Mouse (Mus musculus) gastrocnemius, postnatal 10 days (tissue): ENCODE results near the gene Syne1. TPM values are rescaled to one million over a fixed set of nuclear protein-coding genes. Genes with fewer than 3 reads are reported as not detected.

Source experiments
- DNase-seq: peaks from one replicate; pipeline ENCODE4 v3.0.0; 2021; ENCODE audit warnings: mixed read lengths
- total RNA-seq, 2 experiments: library from RNA; stranded (reverse); gene quantifications; 2 replicates each; pipeline ENCODE4 v1.2.3; 2021

Syne1 gene
- total RNA-seq, 2 experiments from 2014 or later, result 64.3 to 82.0 TPM

DNA sequence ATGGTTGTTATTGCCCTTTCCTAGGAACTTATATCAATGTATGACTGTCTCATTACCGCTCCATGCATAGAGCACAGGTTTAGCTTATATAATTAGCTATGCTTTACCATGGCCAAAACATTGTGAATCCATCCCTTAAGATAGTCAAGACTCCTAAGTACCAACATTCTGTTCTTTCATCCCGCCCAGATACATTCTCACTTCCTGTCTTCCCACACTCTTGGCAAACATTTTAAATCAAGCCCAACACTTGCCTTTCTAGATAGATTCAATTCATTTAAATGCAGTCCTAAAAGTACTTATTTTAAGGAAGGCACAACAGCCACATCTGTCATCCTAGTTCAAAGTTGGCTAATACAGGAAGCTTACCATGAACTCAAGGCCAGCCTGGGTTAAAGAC, 113.5 kb downstream of the Syne1 start:
- DNase-seq, result no peak

DNA sequence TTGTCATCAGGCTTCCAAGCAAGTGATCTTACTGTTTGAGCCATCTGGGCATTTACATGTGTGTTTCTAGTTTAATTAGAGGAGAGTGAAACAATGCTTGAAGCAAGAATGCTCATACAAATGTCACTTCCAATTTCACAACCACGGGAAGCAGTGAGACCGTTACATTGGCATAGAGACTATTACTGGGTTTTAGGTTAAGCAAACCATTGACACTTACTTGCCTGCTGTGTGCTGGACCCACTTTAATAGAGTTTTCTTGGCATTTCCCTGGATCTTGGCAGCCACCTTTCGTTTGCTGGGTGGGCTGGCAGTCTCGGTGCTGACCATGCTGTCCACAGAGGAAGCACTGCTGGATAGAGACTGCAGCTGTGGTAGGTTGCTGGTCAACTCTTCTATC, 127.3 kb downstream of the Syne1 start:
- DNase-seq, result no peak

DNA sequence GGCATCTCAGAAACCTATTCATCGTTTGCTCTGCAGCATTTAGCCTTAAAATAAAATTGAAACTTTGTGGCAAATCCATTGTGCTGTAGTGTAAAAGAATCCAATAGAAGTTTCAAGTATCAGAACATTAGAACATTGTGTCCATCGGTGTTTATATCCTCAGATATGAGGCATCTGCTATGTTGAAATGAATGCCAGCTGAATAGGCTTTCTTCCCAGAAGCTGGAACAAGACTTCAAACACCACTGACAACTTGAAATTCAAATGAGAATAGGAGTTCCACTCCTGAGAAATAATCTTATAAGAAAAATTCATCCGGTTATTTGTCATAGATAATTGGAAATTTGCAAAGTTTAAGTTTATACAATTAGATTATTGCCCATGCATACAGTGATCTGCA, 135.6 kb downstream of the Syne1 start:
- DNase-seq, result no peak

DNA sequence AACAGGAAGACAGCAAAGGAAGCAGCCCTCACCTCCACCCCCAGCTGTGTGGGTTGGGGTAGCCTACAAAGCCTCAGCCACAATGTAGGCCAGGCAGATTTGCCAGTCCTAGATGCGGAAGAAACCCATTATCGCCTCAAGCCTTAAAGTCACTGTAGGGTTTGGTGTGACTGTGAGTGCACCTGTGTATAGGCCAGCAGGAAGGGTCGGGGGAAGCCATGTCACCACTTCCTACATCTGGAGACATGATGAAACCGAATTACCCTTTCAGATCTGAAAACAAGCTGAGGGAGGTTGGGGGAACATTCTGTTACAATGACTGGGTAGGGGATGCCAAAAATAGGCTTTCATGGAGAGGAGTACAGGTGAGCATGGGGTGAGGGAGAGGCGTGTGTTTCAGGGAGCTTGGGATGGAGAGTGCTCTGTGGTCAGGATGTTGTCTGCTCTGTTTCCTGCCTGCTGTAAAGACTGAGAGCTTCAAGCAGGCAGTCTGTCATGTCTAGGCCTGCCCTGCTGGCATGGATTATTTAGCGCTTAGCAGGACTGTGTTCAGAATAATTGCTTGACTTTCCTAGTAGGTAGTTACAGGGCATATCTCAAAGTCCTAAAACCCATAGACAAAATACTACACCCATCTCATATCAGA, 167.0 kb downstream of the Syne1 start:
- DNase-seq, result no peak

DNA sequence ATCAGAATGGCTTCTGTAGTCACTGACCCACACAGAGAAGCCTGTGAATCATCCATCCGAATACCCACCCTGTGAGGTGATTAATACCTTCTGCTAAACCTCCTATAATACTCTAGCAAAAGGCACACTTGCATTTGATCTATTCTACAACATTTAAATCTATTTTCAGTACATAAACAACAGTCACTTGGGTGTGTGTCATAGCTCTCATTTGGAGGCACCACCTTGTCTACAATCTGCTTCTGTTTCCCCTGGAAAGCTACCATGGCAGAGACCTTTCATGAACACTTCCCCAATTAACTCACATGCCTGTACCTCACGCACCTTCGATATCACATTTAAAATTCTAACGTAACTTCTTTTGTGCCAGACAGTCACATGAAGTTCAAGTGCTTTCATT, 169.7 kb downstream of the Syne1 start:
- no peak for DNase-seq

DNA sequence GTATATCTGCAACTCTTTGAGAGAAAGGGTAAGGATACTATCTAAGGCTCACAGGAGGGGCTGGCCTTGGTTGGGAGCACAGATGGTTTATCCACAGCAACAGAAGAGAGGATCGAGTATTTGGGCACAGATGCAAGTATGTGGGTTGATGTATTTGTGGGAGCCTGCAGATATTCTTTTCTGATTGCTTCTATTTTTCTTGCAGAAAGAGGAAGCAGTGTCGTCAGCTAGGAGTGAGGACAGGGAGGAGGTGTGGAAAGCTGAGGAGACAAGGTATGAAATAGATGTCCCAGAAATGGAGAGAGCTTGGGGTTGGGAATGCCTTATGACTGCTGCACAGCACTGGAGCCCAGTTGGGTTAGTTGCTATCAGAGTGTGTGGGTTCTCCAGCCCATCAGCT, 172.3 kb downstream of the Syne1 start:
- DNase-seq, result no peak

DNA sequence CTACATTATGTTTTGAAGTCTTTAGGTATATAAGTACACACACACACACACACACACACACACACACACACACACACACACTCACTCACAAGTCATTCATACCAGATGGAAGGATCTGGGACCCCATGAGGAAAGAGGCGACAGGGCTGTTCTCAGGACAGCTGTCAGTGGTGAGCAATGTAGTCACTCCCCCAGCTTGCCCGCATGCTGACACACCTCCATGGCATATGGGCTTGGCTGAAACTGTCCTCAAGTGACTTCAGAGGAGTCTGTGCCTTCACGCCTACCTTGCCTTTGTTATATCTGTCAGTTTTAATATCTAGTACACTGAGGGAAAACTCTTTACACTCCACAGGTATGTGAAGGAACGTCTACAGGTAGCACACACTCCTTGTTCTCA, 181.7 kb downstream of the Syne1 start:
- no peak for DNase-seq

DNA sequence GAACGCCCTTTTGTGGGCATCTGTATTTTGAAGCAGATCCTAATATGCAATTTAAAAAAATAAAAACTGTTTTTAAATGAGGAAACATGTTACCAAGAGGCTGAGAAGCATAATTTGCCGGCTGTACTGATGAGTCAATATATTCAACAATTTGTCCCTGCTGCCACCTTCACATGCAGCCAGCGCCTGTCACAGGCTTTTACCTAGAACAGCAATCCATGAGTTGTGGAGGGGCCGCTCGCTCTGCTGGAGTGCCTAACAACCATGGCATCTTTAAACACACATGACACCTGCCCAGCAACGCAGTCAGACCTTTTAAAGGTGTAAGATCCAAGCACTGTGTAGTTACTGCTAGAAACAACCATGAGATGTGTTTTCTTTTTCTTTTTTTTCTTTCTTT, 183.0 kb downstream of the Syne1 start:
- DNase-seq, result no peak

DNA sequence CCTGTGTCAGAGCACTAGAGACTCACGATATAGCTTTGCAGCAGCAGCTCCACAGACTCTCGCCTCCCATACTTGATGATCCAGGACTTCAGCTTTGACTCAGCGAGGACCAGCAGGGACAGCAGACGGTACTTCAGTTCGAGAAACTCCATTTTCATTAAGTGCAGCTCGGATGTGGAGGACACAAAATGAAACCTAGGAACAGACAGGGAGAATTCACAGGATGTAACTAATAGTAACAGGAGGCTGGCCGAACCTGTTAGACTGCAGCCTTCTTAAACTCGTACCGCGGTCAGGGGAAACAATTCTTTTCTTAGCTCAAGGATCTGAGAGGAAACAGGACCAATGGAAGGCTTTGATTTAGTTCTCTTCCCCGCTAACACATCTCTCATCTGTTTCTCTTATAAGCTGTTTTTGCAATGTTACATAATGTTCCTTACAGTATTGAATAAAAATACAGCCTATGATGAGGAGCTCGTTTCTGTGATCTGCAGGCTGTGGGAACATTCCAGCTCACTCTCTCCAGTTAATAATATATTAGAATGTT, 183.7 kb downstream of the Syne1 start:
- no peak for DNase-seq

DNA sequence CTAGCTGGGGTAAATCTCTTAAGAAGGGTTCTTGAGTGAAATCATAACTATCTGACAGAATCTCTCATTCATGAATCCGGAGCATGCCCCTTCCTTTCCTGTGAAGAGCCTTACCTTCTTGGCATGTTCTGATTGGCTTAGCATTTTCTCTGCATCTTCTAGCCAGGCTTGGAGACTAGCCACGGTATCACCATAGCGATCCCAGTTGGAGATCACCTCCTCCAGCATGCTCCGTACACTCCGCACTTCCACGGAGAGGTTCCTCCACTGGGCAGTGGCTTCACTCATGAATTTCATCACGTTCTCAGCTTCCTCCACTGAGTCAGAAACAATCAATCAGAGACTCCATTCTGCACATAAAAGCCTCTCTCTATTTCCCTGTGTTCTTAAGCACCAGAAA, 190.7 kb downstream of the Syne1 start:
- no peak for DNase-seq

DNA sequence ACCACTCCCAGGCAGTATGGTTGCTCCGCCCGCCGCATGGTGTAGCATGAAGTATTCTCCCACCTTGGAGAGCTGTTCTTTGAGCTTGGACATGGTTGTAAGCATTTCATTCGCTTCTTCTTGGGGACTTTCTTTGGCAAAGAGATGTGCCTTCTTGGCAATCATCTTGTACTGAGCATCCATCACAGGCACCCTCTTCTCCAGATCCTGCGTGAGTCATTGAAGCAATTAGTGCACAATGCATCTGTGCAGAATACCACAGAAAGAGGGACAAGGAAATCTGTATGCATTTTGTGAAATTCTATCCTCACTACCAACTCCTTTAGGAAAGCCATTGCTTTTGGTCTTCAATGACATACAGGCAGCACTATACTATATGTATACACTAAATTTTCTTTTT, 194.7 kb downstream of the Syne1 start:
- no peak for DNase-seq

DNA sequence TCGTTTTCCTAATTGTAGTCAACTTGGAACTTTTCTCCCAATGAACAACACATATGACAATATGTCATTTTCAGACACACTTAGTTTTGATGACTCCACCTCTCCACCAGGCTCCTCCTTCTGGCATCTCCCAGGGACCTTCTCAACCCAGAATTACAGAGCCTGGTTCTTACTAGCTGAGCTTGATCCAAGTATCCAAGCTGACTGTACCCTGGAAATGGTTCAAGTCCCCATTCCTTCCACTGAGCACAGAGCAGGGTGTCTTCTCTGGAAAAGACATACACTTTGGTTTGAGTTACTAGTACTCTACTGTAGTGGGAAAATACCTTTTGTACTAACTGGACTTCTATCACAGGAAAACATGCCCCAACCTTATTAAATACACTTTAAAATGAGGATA, 197.9 kb downstream of the Syne1 start:
- no peak for DNase-seq

DNA sequence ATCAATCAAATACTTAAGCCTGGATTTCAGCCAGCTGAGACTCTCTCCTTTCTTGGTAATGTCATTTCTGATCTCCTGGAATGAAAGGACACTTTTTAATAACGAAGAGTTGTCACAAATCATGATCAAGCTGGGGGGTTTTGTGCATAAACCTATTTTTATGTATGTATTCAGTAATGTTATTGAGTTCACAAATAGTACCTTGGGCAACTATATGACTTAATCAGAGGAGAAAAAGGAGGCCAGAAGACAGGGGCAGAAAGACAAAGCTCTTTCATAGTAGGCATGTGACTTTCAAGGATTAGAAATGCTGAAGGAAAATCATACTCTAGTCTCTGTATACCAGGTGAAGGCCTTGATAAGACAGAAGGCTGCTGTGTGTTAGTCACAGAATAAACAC, 204.4 kb downstream of the Syne1 start:
- no peak for DNase-seq

DNA sequence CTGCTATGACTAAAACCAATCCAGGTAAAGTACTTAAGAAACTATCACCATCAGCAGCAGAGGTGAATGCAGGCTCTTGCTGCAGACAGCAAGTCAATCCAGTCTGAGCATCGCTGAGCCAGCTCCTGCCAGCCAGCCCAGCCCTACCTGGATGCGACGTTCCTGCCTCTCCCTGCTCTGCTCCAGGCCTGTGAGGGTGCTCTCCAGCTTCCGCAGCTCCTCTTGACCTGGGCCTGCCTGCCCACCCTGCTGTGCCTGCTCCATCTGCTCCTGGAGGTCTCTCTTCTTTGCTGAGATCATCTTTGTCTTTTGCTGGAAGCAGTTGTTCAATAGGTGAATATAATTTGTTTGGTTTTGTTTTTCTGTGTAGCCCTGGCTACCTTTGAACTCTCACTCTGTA, 208.1 kb downstream of the Syne1 start:
- no peak for DNase-seq

DNA sequence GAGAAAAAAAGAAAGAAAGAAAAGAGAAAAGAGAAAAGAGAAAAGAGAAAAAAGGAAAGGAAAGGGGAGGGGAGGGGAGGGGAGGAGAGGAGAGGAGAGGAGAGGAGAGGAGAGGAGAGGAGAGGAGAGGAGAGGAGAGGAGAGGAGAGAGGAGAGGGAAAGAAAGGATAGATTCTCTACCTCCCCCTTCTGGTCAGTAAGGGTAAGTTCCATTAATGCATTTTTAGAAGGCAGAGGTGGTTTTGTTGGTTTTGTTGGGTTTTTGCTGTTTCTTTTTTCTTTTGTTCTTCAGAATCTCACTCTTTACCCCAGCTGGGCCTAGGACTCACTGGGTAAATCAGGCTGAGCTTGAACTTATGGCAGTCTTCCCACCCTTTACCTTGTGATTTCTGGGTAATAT, 214.9 kb downstream of the Syne1 start:
- DNase-seq, result no peak

DNA sequence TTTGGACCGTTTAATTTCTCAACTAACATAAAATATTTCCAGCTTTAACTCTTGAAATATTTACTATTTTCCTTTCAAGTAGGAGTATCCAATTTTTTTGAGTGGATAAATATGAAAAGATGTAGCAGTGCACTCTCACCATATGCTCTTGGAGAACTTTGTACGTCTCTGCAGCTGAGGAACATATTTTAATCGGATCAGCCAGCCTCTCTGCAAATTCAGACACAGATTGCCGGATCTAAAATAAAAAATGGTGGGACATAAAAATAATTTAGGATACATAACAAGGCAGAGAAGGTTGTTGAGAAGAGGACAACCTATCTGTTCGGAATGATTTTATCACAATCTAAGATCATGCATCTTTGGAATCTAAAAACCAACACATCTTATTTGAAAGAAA, 218.5 kb downstream of the Syne1 start:
- DNase-seq, result no peak

DNA sequence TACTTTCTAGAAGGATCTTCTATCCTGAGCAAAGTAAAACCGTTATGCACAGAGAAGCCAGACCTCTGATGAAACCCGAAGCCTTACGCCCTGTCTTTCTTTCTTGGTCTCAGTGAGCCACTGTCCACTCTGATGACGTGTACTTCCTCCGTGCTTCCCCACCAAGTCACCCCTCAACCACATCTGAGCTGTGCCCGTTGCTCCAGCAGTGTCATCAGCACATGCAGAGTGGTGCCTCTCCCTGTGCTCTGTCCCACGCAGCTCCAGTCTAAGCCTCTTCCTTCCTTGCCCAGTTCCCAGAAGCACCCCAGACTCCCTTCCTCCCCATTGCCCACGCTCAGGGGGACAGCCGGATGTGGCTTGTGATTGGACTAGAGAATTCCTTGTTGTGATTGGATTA, 224.6 kb downstream of the Syne1 start:
- DNase-seq, result no peak

DNA sequence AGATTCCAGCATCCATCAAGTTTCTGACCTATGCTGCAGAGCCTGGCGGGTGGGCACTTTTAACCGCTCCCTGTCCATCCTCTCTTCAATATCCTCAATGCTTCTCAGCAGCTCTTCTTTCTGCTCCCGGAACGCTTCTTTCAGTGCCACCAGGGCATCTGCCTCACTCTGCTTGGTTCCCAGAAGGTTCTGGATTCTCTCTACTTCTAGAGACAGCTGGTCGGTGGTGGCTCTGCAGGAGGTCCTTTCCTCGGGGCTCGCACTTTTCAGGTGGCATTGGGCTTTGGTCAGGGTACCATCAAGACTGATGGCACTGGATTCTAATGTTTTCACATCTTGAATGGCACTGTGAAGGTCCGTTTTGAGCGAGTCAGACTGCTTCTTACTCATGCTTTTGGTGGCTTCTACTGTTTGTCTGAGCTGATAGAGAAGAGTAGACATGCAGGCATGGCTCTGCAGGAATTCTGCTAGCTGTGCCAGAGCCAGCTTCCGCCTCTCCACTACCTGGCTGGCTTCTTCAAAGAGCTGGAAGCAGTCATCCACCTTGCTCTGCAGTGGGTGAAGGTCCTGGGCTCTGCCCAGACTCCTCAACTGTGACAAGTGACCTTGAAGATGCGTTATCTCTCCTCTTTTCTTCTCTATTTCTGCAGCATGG, 227.4 kb downstream of the Syne1 start:
- no peak for DNase-seq

DNA sequence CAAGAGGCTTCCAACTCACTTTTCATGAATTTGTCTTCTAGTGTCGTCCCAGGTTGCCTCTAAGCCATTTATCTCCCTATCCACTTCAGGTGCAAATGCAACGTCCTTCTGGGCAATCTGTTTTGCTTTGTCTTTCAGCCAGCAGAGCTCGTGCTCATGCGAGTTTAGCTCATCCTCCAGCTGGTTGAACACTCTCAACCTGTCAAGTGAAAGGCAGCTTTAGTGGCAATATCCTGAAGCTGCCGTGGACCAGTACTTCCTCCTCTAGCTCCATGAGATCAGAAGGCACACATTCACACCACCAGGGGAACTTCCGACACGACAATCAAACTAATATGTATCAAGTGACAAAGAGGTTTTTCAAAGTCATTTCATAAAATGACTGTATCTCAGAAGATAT, 228.7 kb downstream of the Syne1 start:
- DNase-seq, result no peak

DNA sequence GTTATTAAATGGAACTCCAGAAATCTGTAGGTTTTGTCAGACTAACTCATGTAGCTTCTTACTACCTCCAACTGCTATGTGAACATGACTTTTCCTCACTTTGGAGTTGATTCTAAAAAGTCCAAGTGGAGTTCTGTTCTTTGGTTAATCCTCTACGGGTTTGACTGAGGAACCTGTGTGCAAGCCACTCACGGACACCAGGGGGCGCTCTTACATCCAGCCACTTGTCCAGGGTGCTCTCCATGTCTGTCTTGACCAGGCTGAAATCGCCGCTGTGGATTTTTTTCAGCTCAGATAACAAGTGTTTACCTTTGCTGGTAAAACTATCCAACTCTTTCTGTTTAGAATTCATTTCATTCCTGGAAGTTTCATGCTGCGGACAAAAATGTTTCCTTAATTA, 233.7 kb downstream of the Syne1 start:
- DNase-seq, result peak; percentile 74

DNA sequence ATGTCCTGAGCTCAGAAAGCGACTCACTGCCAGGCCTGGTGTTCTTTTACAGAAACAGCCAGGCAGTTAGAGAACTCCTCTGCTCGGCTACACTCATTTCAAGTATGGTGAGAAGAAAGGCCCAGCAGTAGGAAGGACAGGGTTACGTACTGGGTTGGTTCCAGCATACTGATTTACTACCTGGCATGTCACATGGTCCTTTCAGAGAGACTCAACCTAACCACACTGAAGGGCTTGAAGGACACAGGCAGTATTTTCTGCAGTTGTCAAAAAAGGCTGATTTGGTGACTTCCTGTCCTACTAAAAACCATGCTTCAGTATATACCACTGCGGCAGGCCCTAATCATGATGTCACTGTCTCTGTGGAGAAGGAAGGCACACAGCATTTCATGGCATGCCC, 238.8 kb downstream of the Syne1 start:
- no peak for DNase-seq

DNA sequence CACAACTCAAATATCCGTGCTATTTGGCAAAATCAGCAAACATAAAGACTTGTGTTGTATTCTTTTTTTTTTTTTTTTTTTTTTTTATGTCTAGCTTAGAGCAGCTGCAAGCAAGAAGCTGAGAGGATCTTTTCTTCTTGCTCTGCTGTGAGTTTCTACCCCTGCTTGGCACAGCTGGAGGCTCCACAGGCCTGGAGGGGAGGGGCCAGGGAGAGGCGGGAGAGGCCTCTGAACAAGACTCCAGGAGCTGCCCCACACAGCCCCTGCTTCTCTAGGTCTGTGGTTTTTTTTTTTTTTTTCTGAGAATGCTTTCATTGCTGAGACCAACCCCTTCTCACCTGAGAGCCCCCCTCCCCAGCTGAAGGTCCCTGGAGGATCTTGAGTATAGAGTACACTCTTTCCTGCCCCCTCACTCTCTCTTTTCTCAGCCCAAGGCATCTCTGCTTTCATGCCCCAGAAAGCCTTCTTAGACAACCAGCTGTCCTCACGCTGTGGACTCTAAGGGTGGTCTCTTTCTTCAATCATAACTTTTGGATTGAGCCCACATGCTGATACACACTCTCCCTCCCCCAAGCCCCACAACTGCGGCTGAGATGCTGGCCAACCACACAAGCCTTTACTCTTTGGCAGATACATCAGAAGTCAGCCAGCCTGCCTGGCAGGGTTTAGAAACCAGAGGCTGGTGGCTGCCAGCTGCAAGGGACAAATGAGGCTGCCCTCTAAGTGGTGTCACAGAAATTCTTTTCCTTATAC, 241.1 kb downstream of the Syne1 start:
- DNase-seq, result peak; percentile 40

DNA sequence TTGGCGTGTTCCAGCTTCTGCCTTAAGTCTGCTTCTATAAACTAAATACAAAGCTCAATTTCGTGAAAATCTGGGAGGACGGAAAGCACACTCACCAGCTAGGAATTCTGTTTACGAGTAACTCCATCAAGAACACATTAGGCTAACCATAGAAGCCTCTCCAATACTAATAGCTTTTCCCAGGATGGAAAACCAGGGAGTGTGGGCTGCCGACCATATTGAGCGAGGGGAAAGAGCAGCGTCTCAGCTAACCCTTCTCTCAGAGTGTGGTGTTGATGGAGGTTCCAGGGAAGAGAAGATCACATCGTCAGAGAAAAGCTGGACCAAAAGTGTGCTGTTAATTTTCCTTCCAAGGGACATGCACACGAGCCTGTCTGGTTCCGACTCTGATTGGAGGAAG, 241.9 kb downstream of the Syne1 start:
- no peak for DNase-seq

DNA sequence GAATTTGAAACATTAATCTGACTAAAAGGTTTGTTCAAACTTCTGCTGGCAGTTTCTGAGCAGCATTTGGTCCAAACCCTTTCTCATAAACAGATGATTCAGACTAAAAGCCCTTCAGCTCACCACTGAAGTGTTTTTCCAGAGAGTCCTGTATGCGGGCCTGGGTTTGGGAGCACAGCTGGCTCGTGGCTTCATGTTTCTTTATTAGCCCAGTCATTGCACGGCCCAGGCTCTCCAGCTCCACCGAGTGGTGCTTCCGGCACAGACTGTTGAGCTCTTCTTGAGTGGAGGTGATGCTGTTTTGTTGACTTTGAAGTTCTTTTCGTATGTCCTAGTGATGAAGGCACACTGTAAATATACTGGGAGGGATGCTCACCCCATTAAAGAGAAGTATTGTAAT, 245.7 kb downstream of the Syne1 start:
- peak; percentile 45 for DNase-seq
